Mouse (Mus musculus): ENCODE data around the gene Tssk4. TPM values are rescaled to one million over a fixed set of nuclear protein-coding genes. Genes with fewer than 3 reads are reported as not detected.

The Tssk4 gene
- 0.84 TPM in 1 of 2 replicates, not detected in the other for total RNA-seq (2015; ENCODE audit: low replicate concordance)
- 0.28 and 0.68 TPM in 2 replicates for total RNA-seq (2017; ENCODE audit: low replicate concordance)

DNA sequence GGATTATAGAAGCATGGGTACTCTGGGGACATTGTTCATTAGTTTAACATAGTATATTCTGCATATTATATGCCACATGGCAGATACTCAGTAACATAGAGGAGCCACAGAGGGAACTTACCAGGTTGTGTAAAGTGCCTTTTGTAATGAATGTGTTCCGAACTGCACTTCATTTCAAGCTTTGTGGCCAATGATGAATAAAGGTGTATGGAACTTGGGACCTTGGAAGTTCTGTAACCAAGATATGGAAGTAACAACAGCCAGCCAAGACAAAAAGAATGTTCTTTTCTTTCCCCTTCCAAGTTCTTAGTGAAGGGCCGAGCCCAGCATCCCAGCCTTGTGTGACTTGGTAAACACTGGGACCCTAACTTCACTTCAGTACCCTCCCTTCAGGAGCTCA is at the start of gene Tssk4:
Gene Tssk4, plus strand, starts transcription at position 301 of the 400 bp plus-strand sequence.
- ATAC-seq (replicated peaks; ENCODE audit: low FRiP score, poor library complexity, severe bottlenecking) = no peak

GRCm38 (mm10) chr14:55603271-55603632 is 46.7 kb upstream of the Tssk4 start, which contains the start of gene Irf9:
TSS of gene Irf9 (plus strand) at chr14:55603571.
- no peak for ATAC-seq (replicated peaks; ENCODE audit: low FRiP score, poor library complexity, severe bottlenecking)

DNA sequence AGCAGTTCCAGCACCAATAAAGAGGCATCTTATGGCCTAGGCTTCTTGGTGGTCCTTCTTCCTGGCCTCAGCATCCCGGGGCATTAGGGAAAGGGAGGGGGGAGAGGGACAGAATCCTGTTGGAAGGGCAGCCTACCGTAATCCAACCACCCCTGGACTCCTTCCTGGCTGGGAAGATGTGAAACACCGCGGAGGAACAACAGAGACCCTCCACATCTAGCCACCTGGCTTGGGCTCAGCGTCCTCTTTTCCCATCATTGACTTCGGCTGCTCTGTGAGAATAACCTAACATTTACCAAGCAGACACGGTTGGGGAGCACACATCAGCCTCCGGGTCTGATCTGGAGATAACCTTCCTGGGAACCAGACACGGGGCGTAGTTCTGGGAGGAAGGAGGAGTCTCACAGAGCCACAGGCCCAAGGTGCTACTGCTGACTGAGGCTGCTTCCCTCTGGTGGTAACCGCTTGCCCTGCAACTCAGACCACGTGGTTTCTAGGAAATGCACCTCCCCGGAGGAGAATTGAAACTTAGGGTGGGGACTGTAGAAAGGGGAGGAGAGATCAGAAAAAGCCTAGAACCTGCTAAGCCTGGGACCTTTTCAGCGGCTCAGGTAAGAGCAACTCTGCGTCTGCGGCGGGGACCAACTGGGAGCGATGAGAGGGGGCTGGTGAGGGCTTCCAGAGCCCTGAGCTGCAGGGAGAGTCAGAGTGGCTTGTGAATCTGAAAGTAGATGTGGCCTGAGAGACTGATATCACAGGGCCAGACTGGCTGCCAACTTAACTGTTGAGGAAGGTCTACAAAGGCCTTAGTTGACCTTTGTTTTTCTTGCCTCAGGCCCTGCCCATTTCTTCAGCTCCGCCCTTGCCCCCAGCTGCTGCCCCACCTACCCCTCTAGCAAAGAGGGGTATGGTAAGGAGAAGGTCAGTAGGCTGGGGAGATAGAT is 46.1 kb upstream of the Tssk4 start:
- peak; percentile 88 for ATAC-seq (replicated peaks; ENCODE audit: low FRiP score, poor library complexity, severe bottlenecking)

DNA sequence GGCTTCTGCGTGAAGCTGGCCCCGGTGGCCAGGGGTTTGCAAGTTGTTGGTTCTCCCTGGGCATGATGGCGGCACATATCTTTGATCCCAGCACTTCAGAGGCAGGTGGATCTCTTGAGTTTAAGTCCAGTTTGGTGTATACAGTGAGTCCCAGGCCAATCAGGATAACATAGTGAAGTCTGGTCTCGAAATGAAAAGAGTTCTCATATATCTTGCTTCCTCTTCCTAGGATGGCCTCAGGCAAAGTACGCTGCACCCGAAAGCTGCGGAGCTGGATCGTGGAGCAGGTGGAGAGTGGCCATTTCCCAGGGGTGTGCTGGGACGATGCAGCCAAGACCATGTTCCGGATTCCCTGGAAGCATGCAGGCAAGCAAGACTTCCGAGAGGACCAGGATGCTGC is 45.2 kb upstream of the Tssk4 start:
- ATAC-seq (replicated peaks; ENCODE audit: low FRiP score, poor library complexity, severe bottlenecking) = no peak

GRCm38 (mm10) chr14:55605743-55606459 is 44.1 kb upstream of the Tssk4 start:
- ATAC-seq (replicated peaks; ENCODE audit: low FRiP score, poor library complexity, severe bottlenecking) = 0 out of 2 replicates have a peak, but pooled peaks have one; percentile 17

DNA sequence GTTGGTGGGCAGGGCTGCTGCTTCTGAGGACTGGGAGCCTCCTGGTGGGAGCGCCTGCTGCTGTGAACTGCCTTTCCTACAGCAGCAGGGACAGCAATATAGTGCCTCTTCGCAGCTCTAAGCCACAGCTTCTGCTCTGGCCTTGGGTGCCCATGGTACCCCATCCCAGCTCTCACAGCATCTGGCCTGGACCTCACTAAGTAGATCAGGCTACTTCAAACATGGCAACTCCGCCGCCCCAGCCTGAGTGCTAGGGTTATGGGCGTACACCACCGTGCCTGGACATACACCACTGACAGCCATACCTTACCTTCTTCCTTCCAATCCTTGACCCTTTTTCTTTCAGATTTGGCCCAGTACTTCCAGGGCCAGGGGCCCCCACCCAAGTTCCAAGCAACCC is 41.6 kb upstream of the Tssk4 start:
- no peak for ATAC-seq (replicated peaks; ENCODE audit: low FRiP score, poor library complexity, severe bottlenecking)

- ATAC-seq (replicated peaks; ENCODE audit: low FRiP score, poor library complexity, severe bottlenecking) = no peak
Measured at GRCm38 (mm10) chr14:55613346-55613745, 36.6 kb upstream of the Tssk4 start.

GRCm38 (mm10) chr14:55614565-55615178 is 35.3 kb upstream of the Tssk4 start:
- ATAC-seq (replicated peaks; ENCODE audit: low FRiP score, poor library complexity, severe bottlenecking) = peak; percentile 26; the same call in 1 of the 2 replicates

GRCm38 (mm10) chr14:55615876-55616275 is 34.1 kb upstream of the Tssk4 start:
- no peak for ATAC-seq (replicated peaks; ENCODE audit: low FRiP score, poor library complexity, severe bottlenecking)

- no peak for ATAC-seq (replicated peaks; ENCODE audit: low FRiP score, poor library complexity, severe bottlenecking)
Measured at GRCm38 (mm10) chr14:55616844-55617243, 33.1 kb upstream of the Tssk4 start.

DNA sequence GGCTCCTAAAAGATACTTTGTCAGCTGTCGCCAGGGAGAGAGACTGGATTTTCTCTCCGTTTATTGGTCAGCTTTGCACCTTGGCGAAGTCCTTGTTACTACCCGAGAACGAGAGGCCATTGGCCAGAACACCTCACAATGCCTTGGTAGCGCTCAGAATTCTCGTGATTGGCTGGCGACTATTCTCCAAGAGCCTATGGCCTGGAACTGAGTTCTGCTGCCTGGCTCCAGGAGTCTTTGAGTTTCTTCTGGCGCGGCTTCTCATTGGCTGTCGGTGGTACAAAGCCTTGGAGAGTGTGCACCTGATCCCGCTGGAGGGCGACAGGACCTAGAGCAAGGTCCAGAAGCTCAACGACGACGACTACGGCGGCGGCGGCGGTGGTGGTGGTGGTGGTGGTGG is 32.2 kb upstream of the Tssk4 start, which contains the start of gene Rec8:
Gene Rec8, plus strand, starts transcription at position 216 of the 400 bp plus-strand sequence.
- ATAC-seq (replicated peaks; ENCODE audit: low FRiP score, poor library complexity, severe bottlenecking) = peak; percentile 77

- ATAC-seq (replicated peaks; ENCODE audit: low FRiP score, poor library complexity, severe bottlenecking) = peak; percentile 45
Measured at GRCm38 (mm10) chr14:55618486-55619195, 31.3 kb upstream of the Tssk4 start.

DNA sequence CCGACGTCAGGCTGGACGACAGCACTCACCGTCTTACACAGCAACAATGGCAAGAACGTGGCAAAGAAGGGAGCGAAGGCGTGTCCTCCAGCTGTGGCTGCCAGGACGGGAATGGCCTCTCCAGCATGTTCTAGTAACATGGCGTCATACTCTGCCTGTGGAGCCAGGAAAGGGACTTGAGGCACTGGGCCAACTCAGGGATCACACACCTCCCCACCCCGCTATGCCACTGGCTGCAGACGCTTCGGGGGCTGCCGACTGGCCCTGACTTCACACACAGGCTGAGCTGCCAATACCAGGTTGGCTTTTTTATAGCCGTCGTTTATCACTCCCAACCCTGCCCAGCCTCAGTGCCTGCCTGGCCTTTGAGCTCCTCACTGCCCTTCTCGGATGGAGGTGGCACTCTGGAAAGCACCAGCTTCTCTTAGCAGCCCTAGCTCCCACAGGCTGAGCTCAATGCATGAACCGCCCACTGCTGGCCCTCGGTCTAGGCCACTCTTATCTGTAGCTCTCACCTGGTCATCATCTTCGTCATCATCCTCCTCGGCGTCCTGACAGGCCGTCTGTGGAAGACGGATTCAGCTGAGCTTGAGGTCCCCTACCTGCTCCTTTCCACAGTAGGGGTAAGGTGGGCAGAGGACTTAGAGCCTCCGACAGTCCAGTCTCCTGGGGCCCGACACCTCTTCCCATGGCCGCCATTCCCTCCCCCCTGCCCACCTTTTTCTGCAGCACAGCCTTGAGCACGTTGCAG is 21.7 kb upstream of the Tssk4 start:
- ATAC-seq (replicated peaks; ENCODE audit: low FRiP score, poor library complexity, severe bottlenecking) = peak; percentile 54

- peak; percentile 65 for ATAC-seq (replicated peaks; ENCODE audit: low FRiP score, poor library complexity, severe bottlenecking)
Measured at GRCm38 (mm10) chr14:55629312-55629711, 20.7 kb upstream of the Tssk4 start.

GRCm38 (mm10) chr14:55634874-55635522 is 15.0 kb upstream of the Tssk4 start:
- no peak for ATAC-seq (replicated peaks; ENCODE audit: low FRiP score, poor library complexity, severe bottlenecking)

DNA sequence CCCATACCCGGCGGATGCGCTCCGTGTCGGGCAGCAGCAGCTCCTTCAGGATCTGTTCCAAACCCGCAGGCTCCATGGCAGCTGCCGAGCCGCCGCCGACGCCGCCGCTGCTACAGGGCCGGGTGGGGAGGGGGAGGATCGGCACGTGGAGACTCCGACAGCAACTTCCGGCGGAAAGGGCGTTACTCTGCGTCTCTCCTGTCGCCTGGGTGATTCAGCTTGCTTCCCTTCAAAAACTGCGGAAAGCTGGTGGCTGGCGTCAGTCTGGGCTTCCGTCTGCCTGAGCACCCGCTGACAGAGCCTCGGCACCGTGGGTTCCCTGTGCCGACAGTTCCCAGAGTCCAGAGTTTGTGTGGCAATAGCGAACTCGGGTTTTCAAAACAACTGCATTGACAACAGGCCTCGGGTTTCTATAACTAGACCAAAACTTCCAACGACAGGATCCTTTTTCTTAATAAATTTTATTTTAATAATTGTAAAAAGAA is 14.4 kb upstream of the Tssk4 start, which contains the start of gene Ipo4:
Gene Ipo4, minus strand, starts transcription at position 435 of the 485 bp plus-strand sequence.
- ATAC-seq (replicated peaks; ENCODE audit: low FRiP score, poor library complexity, severe bottlenecking) = peak; percentile 87

DNA sequence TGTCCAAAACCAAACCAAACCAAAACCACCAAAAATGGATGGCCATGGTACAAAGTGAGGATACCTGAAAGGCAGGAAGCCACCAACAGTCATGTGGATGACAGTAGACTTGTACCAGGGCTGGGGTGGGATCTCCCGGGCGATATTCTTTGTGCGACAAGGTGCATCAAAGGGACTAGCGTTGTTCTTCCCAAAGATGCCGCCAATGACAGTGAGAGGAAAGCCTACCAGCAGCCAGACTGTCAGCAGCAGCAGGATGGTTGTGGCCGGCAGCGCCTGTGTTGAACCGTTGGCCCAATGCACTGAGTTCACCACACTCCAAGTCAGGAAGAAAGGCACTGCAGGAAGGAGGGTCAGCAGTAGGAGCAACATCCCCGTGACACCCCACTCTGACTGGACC is 12.2 kb upstream of the Tssk4 start, which contains the start of gene Gm49378:
Gene Gm49378, minus strand, starts transcription at position 101 of the 400 bp plus-strand sequence.
- ATAC-seq (replicated peaks; ENCODE audit: low FRiP score, poor library complexity, severe bottlenecking) = no peak

GRCm38 (mm10) chr14:55640816-55641215 is 9.2 kb upstream of the Tssk4 start:
- ATAC-seq (replicated peaks; ENCODE audit: low FRiP score, poor library complexity, severe bottlenecking) = no peak

All from erythroblast, adult 5-6 weeks (primary cell).